Mouse (Mus musculus): ENCODE measurements around the gene Irf2bp2. TPM values are rescaled to one million over a fixed set of nuclear protein-coding genes. Genes with fewer than 3 reads are reported as not detected.
A peak's percentile ranks its signal among the peaks of the same experiment; 100 is the strongest.

The Irf2bp2 gene
- polyA plus RNA-seq, 1 experiment from 2014 or later, result 9.3 TPM

GRCm38 (mm10) chr8:126538648-126539354, 55.0 kb downstream of the Irf2bp2 start:
- 7% methylated on average over 12 of the region's 12 CpGs for WGBS
- Histone ChIP-seq H3K4me2 (0 out of 2 replicates have a peak overlapping the region, but pooled peaks have one; percentile 7), H3K4me3 (ENCODE audit: low read depth, low read length) (no peak overlapping the region), H3K9ac (no peak overlapping the region), H3K27me3 (ENCODE audit: insufficient read depth, low read length) (no peaks in the 10 kb centered on the region), H3K36me3 (ENCODE audit: insufficient read depth) (no peaks in the 10 kb centered on the region), H3K27ac (ENCODE audit: low read depth) (peak overlapping the region; percentile 7; the same call in 1 of the 2 replicates), H3K9me3 (ENCODE audit: low read depth, low read length) (no peaks in the 10 kb centered on the region), H3K4me1 (ENCODE audit: insufficient read depth) (peaks cover 39% of the 10 kb centered on the region)
- peak; percentile 2; the same call in 1 of the 2 replicates for ATAC-seq (ENCODE audit: insufficient read depth)
- peak; percentile 81 for DNase-seq
- TF ChIP-seq CTCF (IDR thresholded peaks at IDR 0.05; ENCODE audit: low read depth), result no peak

Other genes with a start within 250 kb of the Irf2bp2 start
- gene Coa6, start 171.5 kb downstream of the Irf2bp2 start, polyA plus RNA-seq (2014; fragmentation: Nextera tagmentation; extraction: Ambion mirVana), result 47.7 and 51.4 TPM in 2 replicates
- gene Tarbp1, start 118.9 kb downstream of the Irf2bp2 start, polyA plus RNA-seq (2014; fragmentation: Nextera tagmentation; extraction: Ambion mirVana), result 5.0 TPM in 2 replicates